Mouse (Mus musculus): ENCODE data around the gene Acot8. TPM values are rescaled to one million over a fixed set of nuclear protein-coding genes. Genes with fewer than 3 reads are reported as not detected.
A peak's percentile ranks its signal among the peaks of the same experiment; 100 is the strongest.

Acot8 gene
- 10 to 100 TPM; 12.4 to 12.5 TPM for total RNA-seq (2021)
- long read RNA-seq, experiment 1, transcript Acot8-202 (6 exons, 1,152 nt) = major isoform, 9 of 13 reads
- long read RNA-seq, experiment 1, partial matches to known transcripts = 1 of 13 reads
- long read RNA-seq, experiment 1, other reads (novel, unspliced or antisense) = 3 of 13 reads
- long read RNA-seq, experiment 2, transcript Acot8-202 (6 exons, 1,152 nt) = major isoform, 6 of 11 reads
- long read RNA-seq, experiment 2, partial matches to known transcripts = 2 of 11 reads
- long read RNA-seq, experiment 2, other reads (novel, unspliced or antisense) = 2 of 11 reads

DNA sequence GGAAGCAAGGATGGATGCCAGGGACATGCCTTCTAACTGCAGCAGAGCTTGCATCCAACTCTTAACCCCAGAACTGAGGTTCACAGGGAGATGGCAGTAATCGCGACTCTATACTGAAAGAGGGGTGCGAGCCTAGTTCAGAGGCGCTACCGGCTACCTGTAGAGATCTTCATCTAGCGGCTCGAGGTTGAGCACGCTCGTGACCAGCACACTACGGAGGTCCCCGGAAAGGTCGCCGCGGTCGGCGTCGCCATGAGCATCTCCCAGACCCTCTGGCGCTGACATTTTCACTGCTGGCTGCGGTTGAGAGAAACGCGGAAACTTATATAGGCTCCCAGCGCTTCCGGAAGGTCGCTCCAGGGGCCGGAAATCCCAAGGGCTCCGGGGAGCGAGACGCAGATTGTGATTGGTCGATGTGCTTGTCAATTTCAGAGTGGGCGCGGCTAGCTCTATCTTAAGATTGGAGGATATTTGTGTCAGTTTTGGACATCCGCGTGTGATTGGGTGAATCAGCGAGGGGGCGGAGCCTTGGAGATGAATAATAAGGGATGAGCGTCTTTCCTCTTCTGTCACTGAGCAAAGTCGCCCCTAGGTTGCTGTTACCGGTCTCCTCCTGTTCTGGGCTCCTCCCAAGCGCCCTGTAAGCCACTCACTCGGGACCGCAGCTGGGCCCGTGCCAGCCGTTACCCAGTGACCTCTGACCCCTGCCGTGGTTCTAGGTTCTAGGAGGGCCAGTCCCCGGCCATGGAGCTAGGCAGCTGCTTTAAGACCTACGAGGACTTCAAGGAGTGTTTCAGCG lies at the start of gene Acot8, which contains the start of gene Zswim3:
Acot8 (minus strand) TSS at position 350 of the 799 bp plus-strand sequence.
Zswim3 (plus strand) TSS at position 566 of the 799 bp plus-strand sequence.
- peak; percentile 98 to 100 for DNase-seq

DNA sequence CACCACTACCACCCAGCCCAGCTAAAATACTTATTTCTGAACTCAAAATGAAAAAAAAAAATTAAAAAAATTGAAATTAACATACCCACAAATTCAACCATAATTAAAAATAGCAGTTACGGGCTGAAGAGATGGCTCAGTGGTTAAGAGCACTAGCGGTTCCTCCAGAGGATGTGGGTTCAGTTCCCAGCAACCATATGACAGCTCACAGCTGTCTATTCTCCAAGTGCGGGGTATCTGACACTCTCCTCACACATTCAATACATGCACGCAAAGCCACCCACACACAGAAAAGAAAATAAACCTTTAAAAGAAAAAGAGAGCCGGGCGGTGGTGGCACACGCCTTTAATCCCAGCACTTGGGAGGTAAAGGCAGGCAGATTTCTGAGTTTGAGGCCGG lies 45.4 kb upstream of the Acot8 start:
- DNase-seq = no peak

DNA sequence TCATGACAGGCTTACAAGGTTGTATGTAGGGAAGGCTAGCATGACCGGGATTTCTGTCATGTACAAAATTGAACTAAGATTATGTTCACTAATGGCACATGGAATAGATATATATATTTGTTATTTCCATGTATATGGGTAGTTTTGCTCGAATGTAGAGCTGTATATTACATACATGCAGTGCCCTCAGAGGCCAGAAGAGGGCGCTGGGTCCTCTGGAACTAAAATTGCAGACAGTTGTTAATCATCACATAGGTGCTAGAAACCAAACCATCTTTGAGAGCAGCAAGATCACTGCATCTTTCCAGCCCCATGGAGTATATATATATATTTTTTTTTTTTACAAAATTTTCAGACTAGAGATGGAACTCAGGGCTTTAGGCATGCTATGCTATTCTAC lies 41.1 kb upstream of the Acot8 start:
- no peak for DNase-seq

DNA sequence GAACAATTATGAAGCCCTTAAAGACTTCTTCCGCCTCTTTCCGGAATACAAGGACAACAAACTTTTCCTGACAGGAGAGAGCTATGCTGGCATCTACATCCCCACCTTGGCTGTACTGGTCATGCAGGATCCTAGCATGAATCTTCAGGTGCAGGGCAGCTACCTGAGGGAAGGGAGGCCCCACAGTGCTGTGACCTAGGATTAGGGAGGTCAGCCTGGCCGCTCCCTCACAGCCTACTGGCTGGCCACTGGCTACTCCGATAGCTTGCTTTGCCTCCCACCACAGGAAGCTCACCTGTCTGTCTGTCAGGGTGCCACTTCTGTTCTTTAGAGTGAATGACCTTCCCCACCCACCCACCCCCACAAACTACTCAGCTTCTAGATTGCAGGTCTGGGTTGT lies 30.5 kb upstream of the Acot8 start:
- no peak for DNase-seq

DNA sequence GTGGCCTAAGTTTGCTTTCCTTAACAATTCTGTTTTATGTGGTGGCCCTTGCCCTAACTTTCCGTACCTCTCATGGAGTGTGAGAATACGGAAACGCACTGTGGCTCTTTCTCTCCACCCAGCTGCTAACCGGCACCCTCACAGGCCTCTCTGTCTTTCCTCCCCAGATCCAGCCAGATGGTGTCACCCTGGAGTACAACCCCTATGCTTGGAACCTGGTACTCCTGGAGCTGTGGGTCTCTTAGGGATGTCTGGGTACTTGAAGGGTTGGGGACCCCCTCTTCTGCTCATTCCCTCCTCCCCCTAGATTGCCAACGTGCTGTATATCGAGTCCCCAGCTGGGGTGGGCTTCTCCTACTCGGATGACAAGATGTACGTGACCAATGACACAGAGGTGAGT lies 29.8 kb upstream of the Acot8 start:
- peak in 1 of 2 experiments; percentile 42 for DNase-seq

DNA sequence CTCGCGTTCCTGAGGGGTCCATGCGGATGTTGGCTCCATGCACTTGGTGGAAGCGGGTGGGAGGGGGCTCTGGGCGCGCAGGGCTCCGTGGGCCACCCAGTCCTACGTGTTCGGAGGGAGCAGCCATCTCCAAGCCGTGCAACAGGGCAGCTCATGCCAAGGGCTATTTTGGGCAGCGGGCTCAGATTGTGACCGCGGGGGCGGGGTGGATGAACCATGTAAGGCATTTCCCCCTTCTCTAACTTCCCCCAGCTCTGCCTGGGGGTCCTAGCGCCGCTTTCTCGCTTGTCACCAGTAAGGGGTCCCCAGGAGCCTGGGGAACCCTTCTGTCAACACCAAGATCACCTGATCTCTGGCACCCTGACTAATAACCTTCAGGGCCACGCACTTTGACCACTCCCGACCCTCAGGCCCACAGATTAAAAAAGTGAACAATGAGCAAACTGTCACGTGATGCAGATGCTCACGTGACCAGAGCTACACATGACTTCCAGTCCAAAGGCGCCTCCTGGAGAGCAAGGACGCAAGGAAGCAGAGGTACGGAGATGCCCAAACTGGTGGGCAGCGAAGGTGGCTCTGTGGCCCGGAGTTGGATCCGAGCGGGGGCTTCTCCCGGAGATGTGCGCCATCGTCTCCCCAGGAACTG lies 28.8 kb upstream of the Acot8 start, which contains the start of gene Neurl2:
Neurl2 (minus strand) TSS at position 143 of the 646 bp plus-strand sequence.
- DNase-seq = peak; percentile 94 to 95

DNA sequence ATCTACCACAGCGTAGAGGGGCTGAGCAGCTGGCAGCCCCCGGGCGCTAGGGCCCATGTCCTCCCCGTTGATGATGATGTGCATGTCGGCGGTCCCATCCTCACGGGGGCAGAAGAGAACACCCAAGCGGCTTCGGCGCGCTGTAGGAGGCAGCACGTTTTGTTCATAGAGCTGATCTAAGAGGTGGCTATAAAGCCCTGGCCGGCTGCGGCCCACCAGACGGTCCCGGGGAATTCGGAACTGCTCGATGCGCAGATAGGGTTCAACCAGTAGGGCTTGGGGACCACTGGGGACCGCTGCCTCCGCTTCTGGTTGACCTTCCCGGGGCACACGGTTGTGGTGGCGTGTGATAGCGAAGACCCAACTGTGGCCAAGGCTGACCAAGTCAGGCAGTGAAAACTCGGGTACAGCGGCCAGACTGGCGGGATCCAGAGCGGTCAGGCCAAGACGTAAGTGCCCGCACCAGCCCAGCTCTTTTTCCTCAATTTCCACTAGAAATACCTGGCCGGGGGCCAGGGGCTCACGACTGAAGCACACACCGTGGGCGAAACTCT lies 28.1 kb upstream of the Acot8 start, which contains the start of gene Ctsa:
Ctsa (plus strand) TSS at position 126 of the 554 bp plus-strand sequence.
- DNase-seq = peak; percentile 87 to 88

DNA sequence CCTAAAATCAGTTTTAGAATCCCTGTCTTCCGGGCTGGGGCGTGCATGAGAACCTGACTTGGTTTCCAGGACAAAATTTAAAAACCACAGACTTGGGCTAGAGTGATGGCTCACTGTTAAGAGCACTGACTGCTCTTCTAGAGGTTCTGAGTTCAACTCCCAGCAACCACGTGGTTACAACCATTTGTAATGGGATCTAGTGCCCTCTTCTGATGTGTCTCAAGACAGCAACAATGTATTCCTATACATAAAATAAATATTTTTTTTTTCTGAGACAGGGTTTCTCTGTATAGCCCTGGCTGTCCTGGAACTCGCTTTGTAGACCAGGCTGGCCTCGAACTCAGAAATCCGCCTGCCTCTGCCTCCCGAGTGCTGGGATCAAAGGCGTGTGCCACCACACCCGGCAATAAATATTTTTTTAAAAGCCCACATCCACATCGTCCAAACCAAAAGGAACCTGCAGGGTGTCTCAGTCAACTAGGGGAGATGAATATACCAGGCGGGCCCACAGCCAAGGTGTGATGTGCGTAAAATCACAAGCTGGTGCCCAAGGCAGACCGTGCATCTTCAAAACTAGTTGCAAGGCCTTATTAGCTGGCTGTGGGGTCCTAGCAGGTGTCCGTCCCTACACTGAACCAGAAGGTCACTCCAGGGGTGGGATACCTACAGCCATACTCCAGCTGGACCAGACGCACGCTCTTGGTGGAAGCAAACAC lies 27.5 kb upstream of the Acot8 start:
- no peak for DNase-seq

DNA sequence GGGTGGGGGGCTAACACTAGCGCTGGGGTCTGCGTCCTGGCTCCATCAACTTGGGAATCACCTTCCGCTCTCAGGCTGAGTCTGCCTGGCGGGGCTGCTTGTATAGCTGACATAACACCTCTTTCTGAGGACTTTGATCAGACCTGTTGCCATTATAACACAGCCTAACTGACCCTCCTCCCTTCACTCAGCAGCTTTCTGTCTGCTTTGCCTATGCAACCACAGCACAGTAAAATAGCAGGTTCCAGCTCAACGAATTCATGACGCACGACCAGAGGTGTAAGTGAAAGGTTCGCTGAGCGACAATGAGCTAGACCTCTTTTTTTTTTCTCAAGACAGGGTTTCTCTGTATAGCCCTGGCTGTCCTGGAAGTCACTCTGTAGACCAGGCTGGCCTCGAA lies 26.3 kb upstream of the Acot8 start:
- DNase-seq = no peak

DNA sequence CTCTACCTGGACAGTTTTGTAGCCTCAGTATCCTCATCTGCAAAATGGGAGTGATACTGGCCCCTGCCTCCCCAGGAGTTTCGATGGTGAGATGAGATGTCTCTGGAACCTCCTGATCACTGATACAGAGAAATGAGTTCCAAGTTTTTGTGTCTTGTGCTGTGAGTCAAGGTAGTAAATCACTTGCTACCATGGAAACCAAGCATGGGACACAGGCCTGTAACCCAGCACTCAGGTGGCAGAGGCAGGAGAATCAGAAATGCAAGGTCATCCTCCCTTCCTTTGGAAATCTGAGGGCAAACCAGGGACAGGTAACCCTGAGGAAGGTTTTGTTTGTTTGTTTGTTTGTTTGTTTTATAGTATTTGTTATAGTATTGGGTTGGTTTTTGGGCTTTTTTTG lies 24.4 kb upstream of the Acot8 start:
- DNase-seq = no peak

DNA sequence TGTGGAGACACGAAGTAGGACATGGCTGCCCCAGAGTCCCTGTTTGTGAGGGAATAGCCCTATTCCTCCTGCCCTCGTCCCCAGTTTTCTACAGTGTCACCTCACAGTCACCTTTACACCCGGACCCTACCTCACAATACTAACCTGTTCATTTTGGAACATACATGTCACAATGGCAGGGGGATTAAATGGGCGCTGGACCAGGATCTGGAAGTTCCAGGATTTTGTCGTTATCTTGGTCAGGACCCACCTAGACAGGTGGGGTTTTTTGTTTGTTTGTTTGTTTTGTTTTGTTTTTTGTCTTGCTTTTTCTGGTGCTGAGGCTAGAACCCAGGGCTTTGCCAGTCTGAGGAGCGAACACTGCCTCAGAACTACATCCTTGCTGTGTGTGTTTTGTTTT lies 23.8 kb upstream of the Acot8 start, which contains the start of gene Spata25:
Spata25 (minus strand) TSS at position 101 of the 400 bp plus-strand sequence.
- no peak for DNase-seq

DNA sequence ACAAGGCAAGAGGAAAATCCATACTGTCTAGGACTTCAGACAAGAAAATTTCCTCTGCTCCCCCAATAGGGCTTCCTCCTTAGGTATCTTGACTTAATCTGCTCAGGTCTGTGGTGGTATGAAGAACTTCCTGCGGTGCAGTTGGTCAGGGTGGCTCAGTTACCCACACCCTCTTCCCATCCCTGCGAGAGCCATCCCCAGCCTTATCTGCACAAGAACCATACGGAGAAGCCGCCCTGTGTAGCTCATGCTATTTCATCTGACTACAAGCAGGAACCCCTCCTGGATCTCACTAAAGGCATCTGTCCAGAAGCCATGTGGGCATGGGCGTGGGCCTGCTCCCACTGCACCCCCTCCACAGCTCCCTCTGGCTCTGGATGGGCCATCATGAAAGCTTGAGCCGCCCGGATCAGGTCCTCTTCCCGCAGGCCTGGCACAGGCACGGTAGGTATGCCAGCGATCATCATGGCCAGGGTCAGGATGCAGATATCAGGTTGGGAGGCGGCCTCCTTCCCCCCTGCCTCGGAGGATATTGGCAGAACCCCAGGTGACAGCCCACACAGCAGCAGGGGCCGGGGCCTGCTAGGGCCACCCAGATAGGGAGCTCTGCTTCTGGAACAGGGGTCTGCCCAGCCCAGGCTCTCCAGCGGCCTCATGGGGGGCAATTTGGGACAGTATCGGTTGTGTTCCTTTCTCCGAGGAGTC lies 22.6 kb upstream of the Acot8 start:
- DNase-seq = no peak

DNA sequence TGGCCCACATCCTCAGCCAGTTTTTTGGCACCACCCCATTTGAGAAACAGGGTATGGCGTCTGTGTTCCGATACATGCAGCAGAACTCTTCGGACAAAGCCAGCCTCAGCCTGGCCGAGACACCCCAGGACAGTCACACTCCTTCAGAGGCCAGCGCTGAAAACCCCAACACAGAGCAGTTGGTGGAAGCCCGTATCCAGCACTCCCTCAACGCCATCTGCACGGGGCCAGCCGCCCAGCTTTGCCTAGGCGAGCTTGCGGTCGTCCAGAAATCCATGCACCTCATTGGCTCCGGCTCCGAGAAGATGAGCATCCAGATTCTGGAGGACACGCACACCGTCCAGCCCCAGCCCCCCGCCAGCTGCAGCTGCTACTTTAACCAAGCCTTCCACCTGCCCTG lies 20.8 kb upstream of the Acot8 start:
- no peak for DNase-seq

DNA sequence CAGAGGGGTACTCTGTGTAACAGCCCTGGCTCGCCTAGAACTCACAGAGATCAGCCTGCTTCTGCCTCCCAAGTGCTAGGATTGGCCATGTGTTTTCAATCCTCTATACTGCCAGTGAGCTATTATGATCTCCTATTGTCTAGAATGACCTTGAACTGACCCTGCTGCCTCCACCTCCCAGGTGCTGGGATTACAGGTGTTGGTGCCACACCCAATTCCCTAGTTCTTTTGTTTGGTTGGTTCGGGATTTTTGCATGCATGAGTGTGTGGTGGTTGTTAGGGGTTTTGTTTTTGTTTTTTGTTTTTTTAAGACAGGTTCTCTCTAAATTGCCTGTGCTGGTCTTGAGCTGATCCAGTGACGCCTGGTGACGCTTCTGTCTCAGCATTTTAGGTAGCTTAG lies 19.3 kb upstream of the Acot8 start:
- DNase-seq = no peak

DNA sequence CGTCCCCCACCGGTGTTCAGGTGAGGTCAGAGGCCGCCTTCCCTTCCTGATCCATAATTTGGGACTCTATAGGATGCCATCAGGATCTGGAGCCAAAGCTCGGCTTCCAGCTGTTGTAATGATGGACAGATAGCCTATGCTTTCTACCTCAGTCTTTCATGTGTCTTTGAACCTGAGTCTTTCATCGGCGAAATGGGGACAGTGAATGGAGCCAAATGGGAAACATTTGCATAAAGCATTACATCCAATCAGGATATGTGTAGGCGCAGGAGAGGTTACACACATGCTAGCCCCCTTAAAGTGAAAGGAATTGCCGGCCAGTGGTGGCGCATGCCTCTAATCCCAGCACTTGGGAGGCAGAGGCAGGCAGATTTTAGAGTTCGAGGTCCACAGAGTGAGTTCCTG lies 18.5 kb upstream of the Acot8 start:
- peak in 1 of 2 experiments; percentile 29 for DNase-seq

DNA sequence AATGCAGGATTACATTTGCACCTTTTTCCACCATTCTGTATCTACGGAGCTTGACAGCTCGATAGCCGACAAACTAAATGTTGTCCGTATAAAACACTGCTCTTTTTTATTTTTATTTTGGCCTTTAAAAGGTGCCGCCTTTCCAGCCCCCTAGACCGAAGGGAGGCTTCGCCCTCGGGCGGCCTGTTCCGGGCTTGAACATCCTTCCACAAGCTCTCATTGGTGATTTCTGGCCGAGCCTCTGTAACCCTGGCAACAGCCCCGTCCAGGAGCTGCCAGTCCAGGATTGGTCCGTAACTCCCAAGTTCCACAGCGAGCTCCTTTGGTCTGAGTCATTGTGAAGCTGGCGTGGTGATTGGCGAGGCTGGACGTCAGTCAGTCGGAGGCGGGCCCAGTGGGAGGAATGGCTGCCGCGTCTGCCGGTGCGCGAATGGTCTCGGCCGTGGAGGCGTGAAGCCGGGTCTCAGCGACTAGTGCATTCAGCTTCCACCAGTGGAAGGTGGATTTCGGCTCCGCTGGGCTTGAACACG lies 18.0 kb upstream of the Acot8 start, which contains the start of gene Zswim1:
Zswim1 (plus strand) TSS at position 51 of the 530 bp plus-strand sequence.
- DNase-seq = peak; percentile 100

DNA sequence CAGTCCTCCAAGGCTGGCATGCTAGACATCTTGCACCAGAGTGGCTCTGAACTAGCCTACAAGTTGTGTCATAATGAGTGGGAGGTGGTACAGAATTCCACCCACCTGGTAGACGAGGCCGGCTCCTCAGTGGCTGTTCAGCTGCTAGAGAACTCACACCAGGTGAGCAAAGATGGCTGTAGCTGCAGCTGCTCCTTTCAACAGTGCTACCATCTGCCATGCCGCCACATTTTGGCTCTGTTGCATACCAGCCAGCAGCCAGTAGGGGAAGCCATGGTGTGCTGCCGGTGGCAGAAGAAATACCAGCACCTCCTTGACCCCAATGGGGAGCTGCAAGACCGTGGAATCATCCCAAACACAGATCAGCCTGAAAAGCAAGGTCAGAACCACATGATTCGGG lies 16.4 kb upstream of the Acot8 start:
- DNase-seq = no peak

DNA sequence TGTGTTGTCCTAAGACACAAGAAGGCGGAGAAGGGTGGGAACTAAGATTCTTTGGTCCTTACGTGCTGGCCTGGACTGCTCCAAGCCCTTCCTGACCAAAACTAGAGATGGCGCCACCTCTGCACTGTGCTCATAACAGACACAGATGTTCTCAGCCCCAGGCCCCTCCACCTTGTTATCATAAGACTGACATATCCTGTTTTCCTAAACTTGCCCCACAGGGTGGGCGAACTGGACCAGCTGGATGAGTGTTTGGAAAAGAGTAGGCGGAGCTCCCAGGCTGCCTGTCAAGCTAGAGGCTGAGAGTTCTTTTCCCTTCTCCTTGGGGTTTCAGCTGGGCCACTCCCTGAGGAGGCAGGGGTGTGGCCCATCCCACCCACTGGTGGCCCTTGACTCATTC lies 13.0 kb upstream of the Acot8 start:
- no peak for DNase-seq

DNA sequence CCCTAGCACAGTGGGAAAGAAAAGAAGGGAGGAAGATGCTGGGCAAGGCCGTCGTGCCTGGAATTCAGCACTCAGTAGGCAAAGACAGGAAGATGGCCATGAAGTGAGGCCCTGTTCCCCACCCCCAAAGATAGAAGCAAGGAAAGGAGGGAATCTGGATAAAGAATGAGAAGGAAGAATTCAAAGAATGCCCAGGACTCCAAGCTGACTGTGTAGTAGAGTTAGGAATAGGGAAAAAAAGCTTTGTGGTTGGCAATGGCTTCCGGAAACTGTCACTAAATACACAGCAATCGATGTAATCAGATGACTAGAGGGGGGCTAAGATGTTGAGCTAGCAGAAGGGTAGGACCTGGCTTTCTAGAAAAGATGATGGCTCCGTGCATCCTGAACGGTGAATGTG lies 12.5 kb upstream of the Acot8 start:
- no peak for DNase-seq

DNA sequence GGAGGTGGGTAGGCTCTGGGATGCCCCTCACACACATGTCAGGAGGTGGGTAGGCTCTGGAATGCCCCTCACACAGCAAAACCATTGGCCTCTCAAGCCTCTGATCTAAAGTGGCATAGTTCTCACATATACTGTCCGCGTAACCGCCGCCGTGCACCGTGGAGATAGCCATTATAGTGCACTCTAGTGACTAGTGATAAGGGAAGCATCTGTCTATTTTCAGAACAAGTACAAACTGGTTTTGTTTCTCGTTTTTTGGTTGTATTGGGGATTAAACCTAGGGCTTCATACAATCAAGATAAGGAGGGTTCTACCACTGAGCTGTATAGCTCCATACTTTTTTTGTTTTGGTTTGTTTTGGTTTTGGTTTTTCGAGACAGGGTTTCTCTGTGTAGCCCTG lies 11.1 kb upstream of the Acot8 start:
- no peak for DNase-seq

DNA sequence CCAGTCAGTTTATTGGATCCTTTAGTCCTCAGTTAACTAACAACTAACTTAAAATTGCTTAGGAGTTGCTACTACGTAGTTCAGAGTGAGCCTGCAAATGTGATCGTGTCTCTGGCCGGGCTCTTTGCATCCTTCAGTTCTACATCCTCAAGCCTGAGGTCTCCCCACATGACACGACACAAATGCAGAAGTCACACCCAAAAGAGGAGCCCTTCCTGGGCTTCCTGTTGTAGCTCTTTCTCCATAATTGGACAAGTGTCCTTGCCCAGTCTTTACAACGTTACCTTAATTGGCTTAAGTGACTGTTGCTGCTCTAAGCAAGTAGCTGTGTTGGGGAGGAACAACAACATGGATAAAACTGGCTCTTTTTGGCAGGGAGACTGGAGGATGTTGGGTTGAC lies 10.7 kb upstream of the Acot8 start:
- DNase-seq = no peak

Measured in heart, adult 18-20 months (tissue).